Mouse (Mus musculus): ENCODE results near the gene Socs2.

Socs2 gene

GRCm38 (mm10) chr10:95356711-95357110 is 60.3 kb downstream of the Socs2 start:
- in situ Hi-C loops (cut with MboI; ENCODE audit: low sequenced_read_pairs), result no loop called here

DNA sequence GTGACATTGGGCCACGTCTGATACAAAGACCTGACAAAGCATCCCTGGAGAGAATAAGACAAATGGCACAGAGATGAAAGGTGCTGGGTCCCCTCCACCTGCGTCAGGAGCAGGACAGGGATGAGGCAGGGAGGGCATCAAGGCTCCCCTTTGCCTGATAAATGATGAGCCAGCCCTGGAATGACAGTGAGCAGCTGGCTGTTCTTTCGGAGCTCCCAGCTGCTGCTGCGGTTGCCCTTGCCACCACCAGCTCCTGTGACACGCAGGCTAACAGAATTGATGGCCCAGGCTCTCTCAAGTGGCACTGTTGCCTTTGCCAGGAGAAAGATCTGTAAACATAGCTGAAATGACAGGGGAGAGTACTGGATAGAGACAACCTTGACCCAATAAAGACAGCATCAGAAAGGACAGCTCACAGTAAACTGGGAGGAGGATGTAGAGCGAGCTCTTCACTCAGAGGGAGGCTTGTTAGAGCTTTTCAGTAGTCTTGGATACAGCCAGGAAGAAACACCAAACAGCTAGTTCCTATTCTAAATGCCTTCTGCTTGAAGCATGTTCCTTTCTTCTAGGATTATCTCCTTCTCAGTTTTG is 61.2 kb downstream of the Socs2 start:
- in situ Hi-C loops (cut with MboI; ENCODE audit: low sequenced_read_pairs), result no loop called here

- in situ Hi-C loops (cut with MboI; ENCODE audit: low sequenced_read_pairs), result no loop called here
Measured at GRCm38 (mm10) chr10:95354673-95355072, 62.3 kb downstream of the Socs2 start.

DNA sequence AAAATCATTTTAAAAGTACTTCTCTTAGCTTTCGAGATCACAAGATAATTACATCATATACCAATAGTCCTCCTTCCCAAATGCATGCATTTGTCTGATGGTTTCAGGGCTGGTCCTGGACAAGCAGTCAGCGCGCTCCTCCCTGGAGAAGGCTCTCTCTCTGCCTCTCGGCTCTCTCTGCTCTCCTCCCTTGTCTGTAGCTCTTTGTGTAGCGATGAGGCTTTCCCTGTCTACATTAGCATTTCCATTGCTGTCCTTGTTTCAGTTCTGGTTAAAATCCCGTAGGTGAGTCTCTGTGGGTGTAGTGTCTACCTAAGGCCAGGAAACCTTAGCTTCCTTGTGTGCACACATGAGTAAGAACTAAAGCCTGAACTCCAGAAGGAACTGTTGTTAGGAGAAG is 62.9 kb downstream of the Socs2 start:
- in situ Hi-C loops (cut with MboI; ENCODE audit: low sequenced_read_pairs), result no loop called here

DNA sequence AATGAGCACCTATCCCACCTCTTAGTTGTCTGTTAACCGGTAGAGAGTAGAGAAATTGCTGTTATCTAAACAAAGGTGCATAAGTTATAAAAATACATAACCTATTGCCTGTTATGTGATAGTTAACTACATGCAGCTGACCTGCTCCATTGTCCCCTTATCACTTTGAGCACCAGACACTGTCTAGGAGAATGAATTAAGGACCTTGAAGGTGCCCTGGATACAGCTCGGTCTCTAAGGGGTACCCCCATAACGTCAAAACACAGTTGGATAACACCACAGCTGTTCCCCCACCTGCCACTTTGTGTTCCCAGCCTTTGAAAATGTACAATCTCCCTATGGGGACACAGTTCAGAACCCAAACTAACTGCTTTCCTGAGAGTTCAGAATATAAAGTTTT is 68.5 kb downstream of the Socs2 start:
- in situ Hi-C loops (cut with MboI; ENCODE audit: low sequenced_read_pairs), result no loop called here

GRCm38 (mm10) chr10:95347776-95348175 is 69.2 kb downstream of the Socs2 start:
- in situ Hi-C loops (cut with MboI; ENCODE audit: low sequenced_read_pairs), result no loop called here

GRCm38 (mm10) chr10:95342833-95343590 is 74.0 kb downstream of the Socs2 start:
- in situ Hi-C loops (cut with MboI; ENCODE audit: low sequenced_read_pairs), result no loop called here

DNA sequence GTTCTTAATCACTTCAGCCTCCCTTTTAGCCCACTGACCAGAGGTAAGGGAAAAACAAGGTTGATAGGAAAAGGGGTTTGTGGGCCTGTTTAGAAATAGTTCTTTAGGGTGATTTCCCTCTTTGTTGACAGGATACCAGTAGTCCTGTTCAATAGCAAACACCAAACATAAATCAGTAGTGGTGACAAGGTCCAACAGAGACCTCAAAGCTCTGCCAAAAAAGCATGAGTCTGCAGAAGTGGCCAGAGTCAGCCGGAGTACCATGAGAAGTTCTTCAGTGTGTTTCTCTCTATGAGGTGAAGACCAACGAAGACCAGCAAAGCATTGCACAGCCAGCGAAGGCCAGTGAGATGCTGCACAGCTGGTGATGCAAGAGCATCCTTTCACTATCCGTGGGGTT is 76.3 kb downstream of the Socs2 start:
- in situ Hi-C loops (cut with MboI; ENCODE audit: low sequenced_read_pairs), result no loop called here

DNA sequence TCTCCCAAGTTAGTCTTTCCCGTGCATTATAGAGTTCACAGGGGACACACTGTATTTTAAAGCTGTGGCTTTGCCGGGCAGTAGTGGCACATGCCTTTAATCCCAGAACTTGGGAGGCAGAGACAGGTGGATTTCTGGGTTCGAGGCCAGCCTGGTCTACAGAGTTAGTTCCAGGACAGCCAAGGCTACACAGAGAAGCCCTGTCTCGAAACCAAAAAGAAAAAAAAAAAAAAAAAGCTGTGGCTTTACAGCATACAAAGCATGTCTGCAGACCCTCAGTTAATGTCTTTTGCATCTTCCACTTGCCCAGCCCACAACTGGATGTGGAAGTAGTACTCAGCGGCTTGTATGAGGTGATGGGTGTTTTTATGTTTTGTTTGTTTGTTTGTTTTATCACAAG is 79.4 kb downstream of the Socs2 start:
- in situ Hi-C loops (cut with MboI; ENCODE audit: low sequenced_read_pairs), result no loop called here

- in situ Hi-C loops (cut with MboI; ENCODE audit: low sequenced_read_pairs), result no loop called here
Measured at GRCm38 (mm10) chr10:95336781-95337544, 80.0 kb downstream of the Socs2 start.

Measured in CH12F3 (cell line).